Mouse (Mus musculus) liver, embryonic 14.5 days (tissue): ENCODE measurements around the gene Cd4. TPM values are rescaled to one million over a fixed set of nuclear protein-coding genes. Genes with fewer than 3 reads are reported as not detected.

Experiments used
- ATAC-seq: fragments of 200-750 bp; cut with Nextera tagmentation; 2 replicates; pipeline ENCODE4 v1.8.0; 2017; ENCODE audit warnings: moderate number of reproducible peaks, mild to moderate bottlenecking, moderate library complexity; ENCODE audit not compliant: insufficient read depth
- DNase-seq, 3 experiments: peaks; one replicate each; pipeline ENCODE4 v3.0.0-alpha.2; 2012 to 2013; ENCODE audit warnings: low read depth in 3 of 3, low spot score in 3 of 3
- H3K27ac ChIP-seq: fragments of 300-500 bp; sonication (generic); 2 replicates; pipeline ENCODE4 v1.5.1; 2014; ENCODE audit warnings: moderate library complexity, mild to moderate bottlenecking, control low read depth, inconsistent platforms
- H3K27me3 ChIP-seq: fragments of 300-500 bp; sonication (generic); 2 replicates; pipeline ENCODE4 v1.6.1; 2014; ENCODE audit warnings: mild to moderate bottlenecking, low read length, moderate library complexity; ENCODE audit not compliant: control insufficient read depth, insufficient read depth
- H3K36me3 ChIP-seq: fragments of 300-500 bp; sonication (generic); replicated peaks from 2 replicates; pipeline ENCODE4 v1.6.1; 2014; ENCODE audit warnings: low read depth; ENCODE audit not compliant: control insufficient read depth, insufficient read depth
- H3K4me1 ChIP-seq, 2 experiments: fragments of 200-500 bp in 1 of 2; fragments of 300-500 bp in 1 of 2; sonication (generic) in 1 of 2; replicated peaks; 2 replicates each; pipeline ENCODE4 v1.6.1; 2012 to 2014; ENCODE audit warnings: antibody characterized with exemption in 1 of 2, inconsistent platforms in 1 of 2, low read length in 1 of 2; ENCODE audit not compliant: control insufficient read depth in 2 of 2, insufficient read depth in 2 of 2
- H3K4me2 ChIP-seq: fragments of 300-500 bp; sonication (generic); 2 replicates; pipeline ENCODE4 v1.6.1; 2014; ENCODE audit warnings: low read depth, mild to moderate bottlenecking, control low read depth, moderate library complexity
- H3K4me3 ChIP-seq, 2 experiments: fragments of 200-500 bp in 1 of 2; fragments of 300-500 bp in 1 of 2; sonication (generic) in 1 of 2; 2 replicates each; pipeline ENCODE4 v1.5.1; 2012 to 2014; ENCODE audit warnings: low read depth in 2 of 2, low read length in 2 of 2, mild to moderate bottlenecking in 2 of 2, control low read depth in 1 of 2, inconsistent platforms in 1 of 2, moderate library complexity in 1 of 2; ENCODE audit not compliant: insufficient read depth in 1 of 2
- H3K9ac ChIP-seq: fragments of 300-500 bp; sonication (generic); replicated peaks from 2 replicates; pipeline ENCODE4 v1.6.1; 2014; ENCODE audit warnings: mild to moderate bottlenecking, control low read depth, moderate library complexity
- H3K9me3 ChIP-seq: fragments of 300-500 bp; sonication (generic); 2 replicates; pipeline ENCODE4 v1.6.1; 2016; ENCODE audit warnings: low read length, mixed read lengths; ENCODE audit not compliant: control insufficient read depth
- CTCF ChIP-seq: IDR thresholded peaks from 2 replicates; pipeline ENCODE4 v1.5.1; 2016; ENCODE audit warnings: antibody characterized with exemption, low read depth, control low read depth
- EP300 ChIP-seq: IDR thresholded peaks from 2 replicates; pipeline ENCODE4 v1.6.1; 2016; ENCODE audit warnings: antibody characterized with exemption, low read depth
- whole genome bisulfite sequencing: fragments of 180-500 bp; shearing (Covaris S2); extraction: QIAGEN DNeasy Blood & Tissue Kit; methylation state at CpG from one replicate; pipeline ENCODE4 v1.1.7; 2014; ENCODE audit not compliant: insufficient replicate concordance; 5-methylcytosine and 5-hydroxymethylcytosine counted together
- polyA plus RNA-seq, 2 experiments: library from polyadenylated mRNA; depleted of rRNA in 1 of 2; stranded (reverse) in 1 of 2; unstranded in 1 of 2; fragments of >200 nt; fragmentation: Nextera tagmentation in 1 of 2; extraction: Ambion mirVana in 1 of 2; gene quantifications; 2 replicates each; pipeline versions ENCODE4 v1.2.1 to v1.2.3; 2012 to 2014

Gene Cd4
- polyA plus RNA-seq, 2 experiments, result 0.03 to 0.07 TPM

DNA sequence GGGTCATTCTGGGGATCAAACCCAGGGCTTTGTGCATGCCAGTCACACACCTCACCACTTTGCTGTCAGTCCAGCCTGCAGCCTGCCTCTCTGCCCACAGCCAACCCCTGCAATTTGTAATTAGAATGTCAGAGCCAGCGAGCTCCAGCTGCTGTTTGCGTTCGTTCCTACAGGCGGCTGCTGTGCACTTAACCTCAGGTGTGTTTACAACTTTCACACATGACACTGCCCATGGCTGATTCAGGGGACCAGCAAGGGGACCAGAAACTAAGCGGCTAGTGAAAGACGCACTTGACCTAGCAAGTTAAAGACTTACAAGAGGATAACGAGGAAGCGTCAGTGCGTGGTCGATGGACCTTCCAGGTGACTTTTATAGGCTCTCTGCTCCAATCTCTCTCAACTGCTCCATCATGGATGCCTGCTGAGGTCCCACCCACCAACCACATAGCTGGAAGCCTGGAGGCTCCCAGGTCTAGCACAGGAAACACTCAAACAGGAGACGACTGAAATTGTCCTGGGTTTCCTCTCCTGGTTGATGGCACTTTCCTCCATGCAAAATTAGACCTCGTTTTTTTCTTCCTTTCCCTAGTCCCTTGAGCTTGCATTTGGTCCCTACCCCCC, 37.3 kb upstream of the Cd4 start:
- Histone ChIP-seq H3K9ac (no peak overlapping the region), H3K4me2 (peak overlapping the region; percentile 41), H3K4me3 (no peak overlapping the region), H3K27me3 (peaks cover 6% of the 10 kb centered on the region), H3K9me3 (no peaks in the 10 kb centered on the region), H3K36me3 (no peaks in the 10 kb centered on the region), H3K27ac (peak overlapping the region; percentile 32), H3K4me1 (peaks cover 2 to 19% of the 10 kb centered on the region in 2 experiments)
- WGBS, result 37% methylated on average over 12 of the region's 12 CpGs
- TF ChIP-seq CTCF (no peak), EP300 (no peak)
- ATAC-seq (no peak), DNase-seq (no peak)

GRCm38 (mm10) chr6:124921539-124921938, 33.5 kb upstream of the Cd4 start:
- DNase-seq (no peak), ATAC-seq (no peak)
- Histone ChIP-seq H3K27ac (no peak overlapping the region), H3K9ac (no peak overlapping the region), H3K4me3 (no peak overlapping the region), H3K4me2 (no peak overlapping the region), H3K9me3 (no peaks in the 10 kb centered on the region), H3K27me3 (peaks cover 43% of the 10 kb centered on the region), H3K4me1 (peaks cover 0 to 17% of the 10 kb centered on the region in 2 experiments; a peak in 2 of 4 replicates), H3K36me3 (no peaks in the 10 kb centered on the region)
- 25% methylated on average over 4 of the region's 4 CpGs for WGBS
- TF ChIP-seq EP300, result no peak
- TF ChIP-seq CTCF, result no peak

- Histone ChIP-seq H3K27me3 (peaks cover 53% of the 10 kb centered on the region), H3K9ac (no peak overlapping the region), H3K27ac (no peak overlapping the region), H3K4me3 (no peak overlapping the region), H3K4me1 (peaks cover 0 to 11% of the 10 kb centered on the region in 2 experiments; a peak in 2 of 4 replicates), H3K9me3 (no peaks in the 10 kb centered on the region), H3K4me2 (0 out of 2 replicates have a peak overlapping the region, but pooled peaks have one; percentile 20), H3K36me3 (no peaks in the 10 kb centered on the region)
- DNase-seq (no peak), ATAC-seq (no peak)
- TF ChIP-seq EP300 (no peak), CTCF (no peak)
- WGBS, result 31% methylated on average over 9 of the region's 9 CpGs
These were observed 32.5 kb upstream of the Cd4 start for GRCm38 (mm10) chr6:124920318-124921085.

- Histone ChIP-seq H3K36me3 (no peaks in the 10 kb centered on the region), H3K9ac (no peak within 1 kb of the TSS), H3K9me3 (no peaks in the 10 kb centered on the region), H3K4me2 (peak within 1 kb of the TSS; percentile 20; the same call in 1 of the 2 replicates), H3K27ac (no peak within 1 kb of the TSS), H3K27me3 (peaks cover 60% of the 10 kb centered on the region), H3K4me1 (peaks cover 0 to 6% of the 10 kb centered on the region in 2 experiments; a peak in 2 of 4 replicates), H3K4me3 (peak within 1 kb of the TSS in 1 of 2 experiments; percentile 18; a peak in 1 of 4 replicates)
- TF ChIP-seq CTCF (no peak), EP300 (no peak)
- ATAC-seq (peak; percentile 52), DNase-seq (peak; percentile 46 to 52 (median 48))
- 12% methylated on average over 13 of the region's 13 CpGs for WGBS
These were observed 31.8 kb upstream of the Cd4 start, which contains the start of gene Ptms for GRCm38 (mm10) chr6:124919695-124920317. TSS of gene Ptms (minus strand) at chr6:124920103.
